Mouse (Mus musculus): ENCODE results near the gene Cgas. TPM values are rescaled to one million over a fixed set of nuclear protein-coding genes. Genes with fewer than 3 reads are reported as not detected.

Gene Cgas
- polyA plus RNA-seq, 1 experiment from 2014 or later = 0.85 TPM

DNA sequence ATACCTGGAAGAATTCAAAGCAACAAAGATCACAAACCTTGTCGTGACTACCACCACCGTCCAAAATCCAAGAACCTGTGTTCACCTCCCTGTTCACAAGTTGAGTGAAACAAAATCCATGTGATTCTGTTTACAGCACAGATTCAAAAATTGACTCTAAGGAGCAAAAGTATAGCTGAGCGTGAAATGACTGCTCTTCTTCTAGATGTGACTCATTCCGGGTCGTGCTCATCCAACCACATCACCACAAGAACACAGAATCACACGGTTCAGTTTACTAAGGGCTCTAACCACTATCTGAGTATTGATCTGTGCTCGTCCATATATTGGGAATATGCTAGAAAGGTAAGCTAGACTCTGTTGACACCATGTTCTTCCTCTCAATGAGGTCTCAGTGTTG is 56.1 kb downstream of the Cgas start:
- TF ChIP-seq EP300 (IDR thresholded peaks at IDR 0.05; ENCODE audit: low read depth) (no peak), CTCF (IDR thresholded peaks at IDR 0.05; ENCODE audit: low read depth) (no peak)

DNA sequence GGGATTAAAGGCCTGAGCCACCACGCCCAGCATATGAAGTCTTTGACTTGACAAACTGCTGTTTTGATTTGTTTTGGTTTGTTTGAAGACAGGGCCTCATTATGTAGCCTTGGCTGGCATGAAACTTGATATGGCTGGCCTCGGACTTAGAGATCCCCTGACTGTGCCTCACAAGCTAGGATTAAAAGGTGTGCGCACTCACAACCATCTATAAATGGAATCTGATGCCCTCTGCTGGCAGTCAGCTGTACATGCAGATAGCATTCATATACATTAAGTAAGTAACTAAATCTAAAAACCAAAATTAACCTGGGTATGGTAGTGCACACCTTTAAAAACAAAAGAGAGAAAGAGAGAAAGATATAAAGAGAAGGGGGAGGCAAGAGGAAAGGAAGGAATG is 57.1 kb downstream of the Cgas start:
- Histone ChIP-seq H3K9ac (replicated peaks) (no peak overlapping the region), H3K4me2 (ENCODE audit: low read depth, low read length) (no peak overlapping the region), H3K4me3 (ENCODE audit: low read depth, low read length) (no peak overlapping the region), H3K9me3 (ENCODE audit: low read length) (no peaks in the 10 kb centered on the region), H3K4me1 (ENCODE audit: insufficient read depth) (no peaks in the 10 kb centered on the region), H3K27ac (ENCODE audit: low read depth) (no peak overlapping the region), H3K27me3 (ENCODE audit: insufficient read depth, low read length) (no peaks in the 10 kb centered on the region), H3K36me3 (replicated peaks; ENCODE audit: insufficient read depth, low read length) (no peaks in the 10 kb centered on the region)
- WGBS (ENCODE audit: insufficient replicate concordance) = 56% methylated on average over 3 of the region's 3 CpGs
- ATAC-seq (no peak), DNase-seq (no peak)
- TF ChIP-seq EP300 (IDR thresholded peaks at IDR 0.05; ENCODE audit: low read depth) (no peak), CTCF (IDR thresholded peaks at IDR 0.05; ENCODE audit: low read depth) (peak; percentile 73)

More for the DNA sequence above, 56.1 kb downstream of the Cgas start:
- Histone ChIP-seq H3K4me2 (ENCODE audit: low read depth, low read length) (no peak overlapping the region), H3K4me1 (ENCODE audit: insufficient read depth) (no peaks in the 10 kb centered on the region), H3K9ac (replicated peaks) (no peak overlapping the region), H3K4me3 (ENCODE audit: low read depth, low read length) (no peak overlapping the region), H3K27ac (ENCODE audit: low read depth) (no peak overlapping the region), H3K27me3 (ENCODE audit: insufficient read depth, low read length) (no peaks in the 10 kb centered on the region), H3K9me3 (ENCODE audit: low read length) (no peaks in the 10 kb centered on the region), H3K36me3 (replicated peaks; ENCODE audit: insufficient read depth, low read length) (no peaks in the 10 kb centered on the region)
- DNase-seq (no peak), ATAC-seq (no peak)
- WGBS (ENCODE audit: insufficient replicate concordance) = 70% methylated on average over 7 of the region's 7 CpGs

Small RNA genes within 50 kb of the gene (microRNA-seq; reads per million reads assigned to microRNA genes)
- gene Gm26377 = not detected

Other genes with a start within 250 kb of the Cgas start
- 0.39 TPM in 1 of 2 replicates, not detected in the other for gene Gsta1, start 212.6 kb downstream of the Cgas start, polyA plus RNA-seq (2015; fragmentation: Nextera tagmentation; extraction: Ambion mirVana)
- 0.13 TPM in 1 of 2 replicates, not detected in the other for gene Gm3776, start 186.1 kb downstream of the Cgas start, polyA plus RNA-seq (2015; fragmentation: Nextera tagmentation; extraction: Ambion mirVana)
- gene Gm10639, start 153.3 kb downstream of the Cgas start, polyA plus RNA-seq (2015; fragmentation: Nextera tagmentation; extraction: Ambion mirVana) = not detected in 2 replicates
- not detected in 2 replicates for gene Omt2a, start 128.4 kb downstream of the Cgas start, polyA plus RNA-seq (2015; fragmentation: Nextera tagmentation; extraction: Ambion mirVana)
- not detected in 2 replicates for gene Omt2b, start 115.6 kb downstream of the Cgas start, polyA plus RNA-seq (2015; fragmentation: Nextera tagmentation; extraction: Ambion mirVana)
- gene Gsta2, start 87.4 kb downstream of the Cgas start, polyA plus RNA-seq (2015; fragmentation: Nextera tagmentation; extraction: Ambion mirVana) = 1.3 and 2.3 TPM in 2 replicates
- not detected in 2 replicates for gene Dppa5a, start 75.1 kb downstream of the Cgas start, polyA plus RNA-seq (2015; fragmentation: Nextera tagmentation; extraction: Ambion mirVana)
- gene Ooep, start 64.5 kb downstream of the Cgas start, polyA plus RNA-seq (2015; fragmentation: Nextera tagmentation; extraction: Ambion mirVana) = not detected in 2 replicates
- 0.05 TPM in 1 of 2 replicates, not detected in the other for gene Ddx43, start 47.5 kb downstream of the Cgas start, polyA plus RNA-seq (2015; fragmentation: Nextera tagmentation; extraction: Ambion mirVana)
- 10.9 and 11.5 TPM in 2 replicates for gene Mto1, start 5.0 kb upstream of the Cgas start, polyA plus RNA-seq (2015; fragmentation: Nextera tagmentation; extraction: Ambion mirVana)
- gene Gm17324, start 5.5 kb upstream of the Cgas start, polyA plus RNA-seq (2015; fragmentation: Nextera tagmentation; extraction: Ambion mirVana) = 0.70 and 0.75 TPM in 2 replicates
- gene Eef1a1, start 45.9 kb upstream of the Cgas start, polyA plus RNA-seq (2015; fragmentation: Nextera tagmentation; extraction: Ambion mirVana) = 1,946 and 1,972 TPM in 2 replicates
- 5.2 and 6.2 TPM in 2 replicates for gene Slc17a5, start 144.8 kb upstream of the Cgas start, polyA plus RNA-seq (2015; fragmentation: Nextera tagmentation; extraction: Ambion mirVana)
- gene Cd109, start 172.3 kb upstream of the Cgas start, polyA plus RNA-seq (2015; fragmentation: Nextera tagmentation; extraction: Ambion mirVana) = 0.04 TPM in 2 replicates